Mouse (Mus musculus): ENCODE measurements around the gene Aldh3a2. TPM values are rescaled to one million over a fixed set of nuclear protein-coding genes. Genes with fewer than 3 reads are reported as not detected.

Gene Aldh3a2
- polyA plus RNA-seq, 1 experiment = 27.3 TPM

- WGBS = 92% methylated on average over 2 of the region's 2 CpGs
- TF ChIP-seq POLR2A (IDR thresholded peaks at IDR 0.05; ENCODE audit: low read depth, low read length) (no peak), CTCF (IDR thresholded peaks at IDR 0.05; ENCODE audit: extremely low read depth, insufficient read depth, insufficient read length, insufficient replicate concordance) (no peak)
- no peaks in the 10 kb centered on the region for H3K4me1 ChIP-seq (ENCODE audit: control insufficient read depth, insufficient read depth, insufficient read length)
Measured at GRCm38 (mm10) chr11:61293251-61293650, 26.0 kb upstream of the Aldh3a2 start.

DNA sequence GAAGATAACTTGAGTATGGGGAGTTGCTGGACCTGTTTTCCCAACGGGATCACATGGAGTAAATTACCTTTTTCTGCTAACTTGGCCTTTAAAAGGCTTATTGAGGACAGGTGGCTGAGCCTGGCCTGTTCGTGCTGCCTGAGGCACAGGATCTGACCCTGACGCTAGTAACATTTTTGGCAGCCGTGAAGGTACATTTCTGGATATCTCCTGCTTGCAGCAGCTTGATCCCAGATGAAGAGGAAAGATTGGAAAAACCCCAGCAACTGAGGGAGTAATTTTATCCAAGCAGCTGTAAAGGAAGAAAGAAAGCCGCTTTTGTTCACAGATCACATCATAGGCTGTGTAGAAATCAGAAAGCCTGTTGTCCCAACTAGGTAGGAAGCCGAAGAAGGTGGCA, 17.1 kb upstream of the Aldh3a2 start:
- Histone ChIP-seq H3K27me3 (ENCODE audit: control insufficient read depth, insufficient read depth, low read length) (no peaks in the 10 kb centered on the region), H3K4me1 (ENCODE audit: control insufficient read depth, insufficient read depth, insufficient read length) (no peaks in the 10 kb centered on the region), H3K36me3 (ENCODE audit: control insufficient read depth, insufficient read depth, low read length) (no peaks in the 10 kb centered on the region), H3K4me3 (ENCODE audit: extremely low read depth, insufficient read depth, insufficient read length) (no peak overlapping the region), H3K27ac (ENCODE audit: insufficient read depth, low read length) (no peak overlapping the region)
- TF ChIP-seq POLR2A (IDR thresholded peaks at IDR 0.05; ENCODE audit: low read depth, low read length) (no peak), CTCF (IDR thresholded peaks at IDR 0.05; ENCODE audit: extremely low read depth, insufficient read depth, insufficient read length, insufficient replicate concordance) (no peak)
- WGBS = 91% methylated on average over 6 of the region's 6 CpGs
- no peak for DNase-seq (ENCODE audit: low read depth in 1 of 2, low spot score in 2 of 2)

More at GRCm38 (mm10) chr11:61293251-61293650, 26.0 kb upstream of the Aldh3a2 start:
- no peak overlapping the region for H3K27ac ChIP-seq (ENCODE audit: insufficient read depth, low read length)
- H3K36me3 ChIP-seq (ENCODE audit: control insufficient read depth, insufficient read depth, low read length) = no peaks in the 10 kb centered on the region
- H3K4me3 ChIP-seq (ENCODE audit: extremely low read depth, insufficient read depth, insufficient read length) = no peak overlapping the region
- DNase-seq (ENCODE audit: low read depth in 1 of 2, low spot score in 2 of 2) = no peak
- H3K27me3 ChIP-seq (ENCODE audit: control insufficient read depth, insufficient read depth, low read length) = no peaks in the 10 kb centered on the region

- H3K27me3 ChIP-seq (ENCODE audit: control insufficient read depth, insufficient read depth, low read length) = no peaks in the 10 kb centered on the region
Measured at GRCm38 (mm10) chr11:61283414-61284049, 16.3 kb upstream of the Aldh3a2 start.

GRCm38 (mm10) chr11:61278445-61279077, 11.3 kb upstream of the Aldh3a2 start:
- no peak for TF ChIP-seq POLR2A (IDR thresholded peaks at IDR 0.05; ENCODE audit: low read depth, low read length)
- no peak for TF ChIP-seq CTCF (IDR thresholded peaks at IDR 0.05; ENCODE audit: extremely low read depth, insufficient read depth, insufficient read length, insufficient replicate concordance)
- no peak overlapping the region for H3K4me3 ChIP-seq (ENCODE audit: extremely low read depth, insufficient read depth, insufficient read length)
- 81% methylated on average over 8 of the region's 8 CpGs for WGBS
- H3K27ac ChIP-seq (ENCODE audit: insufficient read depth, low read length) = no peak overlapping the region
- no peaks in the 10 kb centered on the region for H3K4me1 ChIP-seq (ENCODE audit: control insufficient read depth, insufficient read depth, insufficient read length)
- H3K27me3 ChIP-seq (ENCODE audit: control insufficient read depth, insufficient read depth, low read length) = no peaks in the 10 kb centered on the region
- no peaks in the 10 kb centered on the region for H3K36me3 ChIP-seq (ENCODE audit: control insufficient read depth, insufficient read depth, low read length)
- no peak for DNase-seq (ENCODE audit: low read depth in 1 of 2, low spot score in 2 of 2)

More at GRCm38 (mm10) chr11:61283414-61284049, 16.3 kb upstream of the Aldh3a2 start:
- TF ChIP-seq POLR2A (IDR thresholded peaks at IDR 0.05; ENCODE audit: low read depth, low read length) (no peak), CTCF (IDR thresholded peaks at IDR 0.05; ENCODE audit: extremely low read depth, insufficient read depth, insufficient read length, insufficient replicate concordance) (no peak)
- no peaks in the 10 kb centered on the region for H3K36me3 ChIP-seq (ENCODE audit: control insufficient read depth, insufficient read depth, low read length)
- no peak for DNase-seq (ENCODE audit: low read depth in 1 of 2, low spot score in 2 of 2)
- no peaks in the 10 kb centered on the region for H3K4me1 ChIP-seq (ENCODE audit: control insufficient read depth, insufficient read depth, insufficient read length)
- no peak overlapping the region for H3K27ac ChIP-seq (ENCODE audit: insufficient read depth, low read length)
- H3K4me3 ChIP-seq (ENCODE audit: extremely low read depth, insufficient read depth, insufficient read length) = no peak overlapping the region
- 73% methylated on average over 10 of the region's 10 CpGs for WGBS

- TF ChIP-seq POLR2A (IDR thresholded peaks at IDR 0.05; ENCODE audit: low read depth, low read length) (no peak), CTCF (IDR thresholded peaks at IDR 0.05; ENCODE audit: extremely low read depth, insufficient read depth, insufficient read length, insufficient replicate concordance) (no peak)
- Histone ChIP-seq H3K4me1 (ENCODE audit: control insufficient read depth, insufficient read depth, insufficient read length) (no peaks in the 10 kb centered on the region), H3K27ac (ENCODE audit: insufficient read depth, low read length) (no peak overlapping the region), H3K27me3 (ENCODE audit: control insufficient read depth, insufficient read depth, low read length) (no peaks in the 10 kb centered on the region), H3K4me3 (ENCODE audit: extremely low read depth, insufficient read depth, insufficient read length) (no peak overlapping the region), H3K36me3 (ENCODE audit: control insufficient read depth, insufficient read depth, low read length) (no peaks in the 10 kb centered on the region)
- 78% methylated on average over 2 of the region's 2 CpGs for WGBS
- no peak for DNase-seq (ENCODE audit: low read depth in 1 of 2, low spot score in 2 of 2)
Measured at GRCm38 (mm10) chr11:61277937-61278336, 10.7 kb upstream of the Aldh3a2 start.

DNA sequence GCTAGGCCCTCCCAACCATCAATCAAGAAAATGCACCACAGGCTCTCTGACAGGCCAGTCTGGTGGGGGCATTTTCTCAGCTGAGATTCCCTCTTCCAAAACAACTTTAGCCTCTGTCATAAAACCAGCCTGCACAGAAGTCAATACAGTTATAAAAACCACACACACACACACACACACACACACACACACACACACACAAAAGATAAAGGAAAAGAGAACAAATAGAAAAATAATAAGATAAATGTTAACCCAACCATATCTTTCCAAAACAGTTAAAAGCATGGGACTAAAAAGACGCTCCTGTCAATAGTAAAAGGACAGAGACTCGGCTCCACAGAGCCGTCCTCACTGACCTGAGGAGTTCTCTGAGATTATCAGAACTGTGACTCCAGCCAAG, 9.2 kb upstream of the Aldh3a2 start:
- no peak for DNase-seq (ENCODE audit: low read depth in 1 of 2, low spot score in 2 of 2)
- Histone ChIP-seq H3K4me3 (ENCODE audit: extremely low read depth, insufficient read depth, insufficient read length) (no peak overlapping the region), H3K27ac (ENCODE audit: insufficient read depth, low read length) (no peak overlapping the region), H3K4me1 (ENCODE audit: control insufficient read depth, insufficient read depth, insufficient read length) (no peaks in the 10 kb centered on the region), H3K36me3 (ENCODE audit: control insufficient read depth, insufficient read depth, low read length) (no peaks in the 10 kb centered on the region), H3K27me3 (ENCODE audit: control insufficient read depth, insufficient read depth, low read length) (no peaks in the 10 kb centered on the region)
- 83% methylated on average over 3 of the region's 3 CpGs for WGBS
- TF ChIP-seq POLR2A (IDR thresholded peaks at IDR 0.05; ENCODE audit: low read depth, low read length) (no peak), CTCF (IDR thresholded peaks at IDR 0.05; ENCODE audit: extremely low read depth, insufficient read depth, insufficient read length, insufficient replicate concordance) (no peak)

- H3K4me3 ChIP-seq (ENCODE audit: extremely low read depth, insufficient read depth, insufficient read length) = no peak overlapping the region
- no peak for DNase-seq (ENCODE audit: low read depth in 1 of 2, low spot score in 2 of 2)
- H3K4me1 ChIP-seq (ENCODE audit: control insufficient read depth, insufficient read depth, insufficient read length) = no peaks in the 10 kb centered on the region
- no peaks in the 10 kb centered on the region for H3K27me3 ChIP-seq (ENCODE audit: control insufficient read depth, insufficient read depth, low read length)
- no peak overlapping the region for H3K27ac ChIP-seq (ENCODE audit: insufficient read depth, low read length)
- no peak for TF ChIP-seq POLR2A (IDR thresholded peaks at IDR 0.05; ENCODE audit: low read depth, low read length)
- no peak for TF ChIP-seq CTCF (IDR thresholded peaks at IDR 0.05; ENCODE audit: extremely low read depth, insufficient read depth, insufficient read length, insufficient replicate concordance)
- H3K36me3 ChIP-seq (ENCODE audit: control insufficient read depth, insufficient read depth, low read length) = no peaks in the 10 kb centered on the region
- 83% methylated on average over 8 of the region's 8 CpGs for WGBS
Measured at GRCm38 (mm10) chr11:61275106-61275505, 7.8 kb upstream of the Aldh3a2 start.
